Mouse (Mus musculus): ENCODE results near the gene Epha8. TPM values are rescaled to one million over a fixed set of nuclear protein-coding genes. Genes with fewer than 3 reads are reported as not detected.

The Epha8 gene
- total and polyA plus RNA-seq, 3 experiments = not detected

GRCm38 (mm10) chr4:136889981-136890380 is 66.6 kb downstream of the Epha8 start:
- H3K4me3 ChIP-seq (replicated peaks in 1 of 3; ENCODE audit: low read depth in 2 of 3, low read length in 2 of 3, poor library complexity in 1 of 3) = no peak overlapping the region
- H3K4me1 ChIP-seq (ENCODE audit: control insufficient read depth in 1 of 2, insufficient read depth in 2 of 2) = peaks cover 10 to 14% of the 10 kb centered on the region in 2 experiments; a peak in 3 of 4 replicates
- in situ Hi-C loops (cut with MboI; ENCODE audit: low pct_ligation_motif_present, low pct_unique_long_range_greater_than_20kb, low sequenced_read_pairs) = loop anchor here (5.0 to 10.0 kb wide), 2 partner anchors 182 to 395 kb away; no protein-coding TSS in a partner anchor
- no peak overlapping the region for H3K9ac ChIP-seq (ENCODE audit: insufficient read depth, low read depth)
- TF ChIP-seq ZNF384 (IDR thresholded peaks at IDR 0.05; ENCODE audit: low read depth, low read length) = no peak
- no peak for TF ChIP-seq USF2 (conservative IDR thresholded peaks at IDR 0.05; ENCODE audit: low read depth, low read length)
- no peak for TF ChIP-seq E2F4 (IDR thresholded peaks at IDR 0.05; ENCODE audit: insufficient replicate concordance, low read depth, low read length)
- TF ChIP-seq ZC3H11A (IDR thresholded peaks at IDR 0.05; ENCODE audit: low read depth, low read length) = no peak
- TF ChIP-seq EP300 (IDR thresholded peaks at IDR 0.05; ENCODE audit: low read length) = no peak
- no peak for TF ChIP-seq PAX5 (IDR thresholded peaks at IDR 0.05; ENCODE audit: low read length)
- TF ChIP-seq MAZ (IDR thresholded peaks at IDR 0.05; ENCODE audit: low read depth, low read length) = no peak
- TF ChIP-seq ZKSCAN1 (IDR thresholded peaks at IDR 0.05; ENCODE audit: borderline replicate concordance, low read depth, low read length) = no peak
- no peak for TF ChIP-seq JUND (conservative IDR thresholded peaks at IDR 0.05; ENCODE audit: low read depth, low read length)
- no peak for TF ChIP-seq TBP (conservative IDR thresholded peaks at IDR 0.05; ENCODE audit: low read depth, low read length)
- no peak for TF ChIP-seq ZMIZ1 (IDR thresholded peaks at IDR 0.05; ENCODE audit: low read depth, low read length)
- TF ChIP-seq MAFK (IDR thresholded peaks at IDR 0.05; ENCODE audit: insufficient replicate concordance, low read length) = no peak
- no peak for TF ChIP-seq MYC (IDR thresholded peaks at IDR 0.05; ENCODE audit: low read depth, low read length)
- no peak for TF ChIP-seq MEF2A (IDR thresholded peaks at IDR 0.05; ENCODE audit: borderline replicate concordance, low read depth, low read length)
- TF ChIP-seq TCF12 (IDR thresholded peaks at IDR 0.05; ENCODE audit: low read depth, low read length) = no peak
- no peak for TF ChIP-seq SMC3 (IDR thresholded peaks at IDR 0.05; ENCODE audit: low read depth, low read length)
- TF ChIP-seq POLR2AphosphoS2 (IDR thresholded peaks at IDR 0.05; ENCODE audit: low read depth, low read length) = no peak
- no peak overlapping the region for H3K4me2 ChIP-seq (ENCODE audit: insufficient read depth, low read depth, poor library complexity, severe bottlenecking)
- dilution Hi-C loops (cut with MboI; ENCODE audit: extremely low pct_ligation_motif_present, extremely low pct_unique_long_range_greater_than_20kb, low sequenced_read_pairs) = no loop called here
- no peaks in the 10 kb centered on the region for H3K79me2 ChIP-seq (replicated peaks; ENCODE audit: control insufficient read depth, extremely low read depth, insufficient read depth, poor library complexity, severe bottlenecking)
- H3K27ac ChIP-seq (ENCODE audit: insufficient read depth, low read depth) = no peak overlapping the region
- DNase-seq (ENCODE audit: extremely low read depth) = no peak
- H3K27me3 ChIP-seq (replicated peaks) = peaks cover 98% of the 10 kb centered on the region
- no peaks in the 10 kb centered on the region for H3K36me3 ChIP-seq (replicated peaks in 1 of 2; ENCODE audit: control insufficient read depth in 1 of 2, insufficient read depth in 1 of 2, low read length in 1 of 2)
- H3K9me3 ChIP-seq (replicated peaks; ENCODE audit: low read length) = no peaks in the 10 kb centered on the region

- no peaks in the 10 kb centered on the region for H3K9me3 ChIP-seq (replicated peaks; ENCODE audit: low read length)
- TF ChIP-seq USF1 (IDR thresholded peaks at IDR 0.05; ENCODE audit: low read depth, low read length) (no peak), ETS1 (conservative IDR thresholded peaks at IDR 0.05; ENCODE audit: low read depth, low read length) (no peak), RCOR1 (conservative IDR thresholded peaks at IDR 0.05; ENCODE audit: low read depth, low read length) (no peak), MXI1 (IDR thresholded peaks at IDR 0.05; ENCODE audit: low read depth, low read length) (no peak), POLR2A (IDR thresholded peaks at IDR 0.05; ENCODE audit: low read depth, low read length) (no peak), IRF4 (IDR thresholded peaks at IDR 0.05; ENCODE audit: low read depth, low read length) (no peak), CHD2 (IDR thresholded peaks at IDR 0.05; ENCODE audit: low read length) (no peak), UBTF (IDR thresholded peaks at IDR 0.05; ENCODE audit: low read depth, low read length) (no peak), SMC3 (IDR thresholded peaks at IDR 0.05; ENCODE audit: low read depth, low read length) (no peak), ELF1 (IDR thresholded peaks at IDR 0.05; ENCODE audit: low read depth, low read length) (no peak), ZKSCAN1 (IDR thresholded peaks at IDR 0.05; ENCODE audit: borderline replicate concordance, low read depth, low read length) (no peak), MAX (IDR thresholded peaks at IDR 0.05; ENCODE audit: low read length) (no peak), MAZ (IDR thresholded peaks at IDR 0.05; ENCODE audit: low read depth, low read length) (no peak), PAX5 (IDR thresholded peaks at IDR 0.05; ENCODE audit: low read length) (no peak), MEF2A (IDR thresholded peaks at IDR 0.05; ENCODE audit: borderline replicate concordance, low read depth, low read length) (no peak), POLR2AphosphoS2 (IDR thresholded peaks at IDR 0.05; ENCODE audit: low read depth, low read length) (no peak), BHLHE40 (IDR thresholded peaks at IDR 0.05; ENCODE audit: low read depth, low read length) (no peak), JUND (conservative IDR thresholded peaks at IDR 0.05; ENCODE audit: low read depth, low read length) (no peak), KAT2A (IDR thresholded peaks at IDR 0.05; ENCODE audit: insufficient replicate concordance, low read length) (no peak), ZNF384 (IDR thresholded peaks at IDR 0.05; ENCODE audit: low read depth, low read length) (no peak)
- H3K36me3 ChIP-seq (replicated peaks in 1 of 2; ENCODE audit: control insufficient read depth in 1 of 2, insufficient read depth in 1 of 2, low read length in 1 of 2) = no peaks in the 10 kb centered on the region
- H3K4me1 ChIP-seq (ENCODE audit: control insufficient read depth in 1 of 2, insufficient read depth in 2 of 2) = peaks cover 10 to 14% of the 10 kb centered on the region in 2 experiments; a peak in 3 of 4 replicates
- DNase-seq (ENCODE audit: extremely low read depth) = no peak
- H3K9ac ChIP-seq (ENCODE audit: insufficient read depth, low read depth) = no peak overlapping the region
- dilution Hi-C loops (cut with MboI; ENCODE audit: extremely low pct_ligation_motif_present, extremely low pct_unique_long_range_greater_than_20kb, low sequenced_read_pairs) = no loop called here
- no peak overlapping the region for H3K27ac ChIP-seq (ENCODE audit: insufficient read depth, low read depth)
- no peak overlapping the region for H3K4me3 ChIP-seq (replicated peaks in 1 of 3; ENCODE audit: low read depth in 2 of 3, low read length in 2 of 3, poor library complexity in 1 of 3)
- H3K27me3 ChIP-seq (replicated peaks) = peaks cover 94% of the 10 kb centered on the region
- H3K79me2 ChIP-seq (replicated peaks; ENCODE audit: control insufficient read depth, extremely low read depth, insufficient read depth, poor library complexity, severe bottlenecking) = no peaks in the 10 kb centered on the region
- in situ Hi-C loops (cut with MboI; ENCODE audit: low pct_ligation_motif_present, low pct_unique_long_range_greater_than_20kb, low sequenced_read_pairs) = no loop called here
- no peak overlapping the region for H3K4me2 ChIP-seq (ENCODE audit: insufficient read depth, low read depth, poor library complexity, severe bottlenecking)
These were observed 68.9 kb downstream of the Epha8 start for GRCm38 (mm10) chr4:136887714-136888113.
